Mouse (Mus musculus) stomach, postnatal 0 days (tissue): ENCODE results near the gene Afap1l2. TPM values are rescaled to one million over a fixed set of nuclear protein-coding genes. Genes with fewer than 3 reads are reported as not detected.

Experiments
- ATAC-seq: fragments of 200-750 bp; cut with Nextera tagmentation; 2 replicates; pipeline ENCODE4 v1.8.0; 2017; ENCODE audit not compliant: low FRiP score, low TSS enrichment
- DNase-seq: peaks from one replicate; pipeline ENCODE4 v3.0.0-alpha.2; 2016; ENCODE audit warnings: low spot score
- H3K27ac ChIP-seq: fragments of 300-500 bp; sonication (generic); replicated peaks from 2 replicates; pipeline ENCODE4 v1.5.1; 2014; ENCODE audit warnings: mild to moderate bottlenecking, control low read depth
- H3K27me3 ChIP-seq: fragments of 300-500 bp; sonication (generic); 2 replicates; pipeline ENCODE4 v1.6.1; 2014; ENCODE audit warnings: low read length; ENCODE audit not compliant: control insufficient read depth, insufficient read depth
- H3K36me3 ChIP-seq: fragments of 300-500 bp; sonication (generic); 2 replicates; pipeline ENCODE4 v1.6.1; 2014; ENCODE audit warnings: low read length, mixed read lengths; ENCODE audit not compliant: control insufficient read depth, insufficient read depth
- H3K4me1 ChIP-seq: fragments of 300-500 bp; sonication (generic); replicated peaks from 2 replicates; pipeline ENCODE4 v1.6.1; 2014; ENCODE audit warnings: antibody characterized with exemption; ENCODE audit not compliant: control insufficient read depth, insufficient read depth
- H3K4me2 ChIP-seq: fragments of 300-500 bp; sonication (generic); replicated peaks from 2 replicates; pipeline ENCODE4 v1.6.1; 2014; ENCODE audit warnings: low read depth, mild to moderate bottlenecking, control low read depth, moderate library complexity
- H3K4me3 ChIP-seq: fragments of 300-500 bp; sonication (generic); 2 replicates; pipeline ENCODE4 v1.5.1; 2014; ENCODE audit warnings: low read depth, low read length, control low read depth
- H3K9ac ChIP-seq: fragments of 300-500 bp; sonication (generic); 2 replicates; pipeline ENCODE4 v1.6.1; 2014; ENCODE audit warnings: mild to moderate bottlenecking, low read length, control low read depth, mixed read lengths
- H3K9me3 ChIP-seq: fragments of 300-500 bp; sonication (generic); 2 replicates; pipeline ENCODE4 v1.6.1; 2016; ENCODE audit warnings: low read length; ENCODE audit not compliant: control insufficient read depth
- CTCF ChIP-seq: IDR thresholded peaks from 2 replicates; pipeline ENCODE4 v1.5.1; 2016; ENCODE audit warnings: antibody characterized with exemption, low read depth, mild to moderate bottlenecking, moderate library complexity
- EP300 ChIP-seq: optimal IDR thresholded peaks from 2 replicates; pipeline ENCODE3; 2016; ENCODE audit warnings: antibody characterized with exemption
- WGBS: fragments of 180-500 bp; shearing (Covaris S2); extraction: QIAGEN DNeasy Blood & Tissue Kit; methylation state at CpG from one replicate; pipeline ENCODE4 v1.1.7; 2014; 5-methylcytosine and 5-hydroxymethylcytosine counted together
- polyA plus RNA-seq: library from polyadenylated mRNA; unstranded; fragments of >200 nt; fragmentation: Nextera tagmentation; extraction: Ambion mirVana; gene quantifications from 2 replicates; pipeline ENCODE4 v1.2.1, GENCODE M21; 2015

Gene Afap1l2
- polyA plus RNA-seq, 1 experiment from 2014 or later: 9.0 TPM

DNA sequence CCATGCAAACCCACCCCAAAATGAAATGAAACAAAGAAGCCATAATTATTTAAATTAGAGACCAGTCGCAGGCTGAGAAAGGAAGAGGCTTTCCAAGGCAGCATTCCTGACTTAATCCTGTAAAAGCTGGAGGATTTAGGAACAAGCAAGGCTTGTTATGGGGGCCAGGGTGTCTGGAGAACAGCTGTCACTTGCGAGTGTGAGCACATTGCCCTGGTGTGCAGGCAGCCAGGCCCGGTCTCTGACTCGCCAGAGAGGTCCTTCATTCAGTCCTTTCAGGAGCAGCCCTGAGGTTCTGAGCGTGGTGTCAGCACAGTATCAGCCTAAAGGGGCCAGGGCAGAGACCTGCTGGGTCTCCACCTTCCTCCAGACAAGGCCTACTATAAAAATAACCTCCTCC is 119.4 kb downstream of the Afap1l2 start:
- Histone ChIP-seq H3K4me3 (no peak overlapping the region), H3K9me3 (no peaks in the 10 kb centered on the region), H3K27me3 (no peaks in the 10 kb centered on the region), H3K36me3 (no peaks in the 10 kb centered on the region), H3K9ac (no peak overlapping the region), H3K4me1 (no peaks in the 10 kb centered on the region), H3K4me2 (no peak overlapping the region), H3K27ac (peak overlapping the region; percentile 65; the same call in 1 of the 2 replicates)
- WGBS: 34% methylated on average over 5 of the region's 5 CpGs
- DNase-seq (no peak), ATAC-seq (no peak)
- TF ChIP-seq EP300 (no peak), CTCF (no peak)

DNA sequence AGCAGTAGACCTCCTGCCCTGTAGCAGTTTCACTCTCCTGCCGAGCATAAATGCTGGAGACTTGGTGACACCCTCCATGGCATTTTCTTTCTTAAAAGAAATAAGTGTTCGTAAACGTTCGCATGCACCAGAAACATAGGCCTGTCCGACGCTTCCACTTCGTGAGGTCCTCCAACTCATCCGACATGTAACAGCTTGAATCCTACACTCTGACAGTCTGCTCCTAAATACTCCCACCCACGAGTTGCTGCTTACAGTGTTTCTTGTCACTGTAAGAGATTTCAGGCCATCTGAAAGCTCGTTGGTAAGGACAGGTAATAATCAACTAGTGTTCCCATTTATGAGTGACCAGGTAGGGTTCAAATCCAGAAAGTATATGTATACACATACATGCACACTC is 120.1 kb downstream of the Afap1l2 start:
- no peak for TF ChIP-seq EP300
- no peak for TF ChIP-seq CTCF
- Histone ChIP-seq H3K4me2 (no peak overlapping the region), H3K36me3 (no peaks in the 10 kb centered on the region), H3K4me3 (no peak overlapping the region), H3K9me3 (no peaks in the 10 kb centered on the region), H3K27me3 (no peaks in the 10 kb centered on the region), H3K4me1 (no peaks in the 10 kb centered on the region), H3K27ac (no peak overlapping the region), H3K9ac (no peak overlapping the region)
- 49% methylated on average over 10 of the region's 10 CpGs for WGBS
- no peak for ATAC-seq
- DNase-seq: no peak

DNA sequence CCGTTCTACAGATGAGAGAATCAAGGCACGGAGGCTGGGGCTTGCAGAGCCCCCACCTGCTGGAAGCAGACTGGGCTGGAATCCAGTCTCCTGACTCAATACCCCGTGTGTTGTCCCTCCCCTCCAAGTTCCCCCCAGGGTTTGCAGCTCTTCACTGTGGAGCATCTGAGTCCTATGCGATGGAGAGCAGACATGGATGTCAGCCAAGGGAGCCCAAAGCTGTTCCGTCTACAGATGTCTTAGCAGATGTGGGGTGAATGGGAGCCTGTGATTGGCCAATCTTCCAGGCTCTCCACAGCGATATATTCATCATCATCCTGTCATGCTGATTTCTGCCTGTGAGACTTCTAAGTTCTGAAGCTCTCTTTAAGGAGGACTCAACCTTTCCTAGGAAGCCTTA is 130.7 kb downstream of the Afap1l2 start:
- Histone ChIP-seq H3K36me3 (no peaks in the 10 kb centered on the region), H3K27me3 (peaks cover 9% of the 10 kb centered on the region; the same call in 1 of the 2 replicates), H3K4me2 (no peak overlapping the region), H3K9me3 (no peaks in the 10 kb centered on the region), H3K9ac (no peak overlapping the region), H3K4me3 (no peak overlapping the region), H3K4me1 (no peaks in the 10 kb centered on the region; the same call in 1 of the 2 replicates), H3K27ac (no peak overlapping the region)
- no peak for TF ChIP-seq EP300
- no peak for TF ChIP-seq CTCF
- ATAC-seq (no peak), DNase-seq (no peak)
- 50% methylated on average over 6 of the region's 6 CpGs for WGBS

DNA sequence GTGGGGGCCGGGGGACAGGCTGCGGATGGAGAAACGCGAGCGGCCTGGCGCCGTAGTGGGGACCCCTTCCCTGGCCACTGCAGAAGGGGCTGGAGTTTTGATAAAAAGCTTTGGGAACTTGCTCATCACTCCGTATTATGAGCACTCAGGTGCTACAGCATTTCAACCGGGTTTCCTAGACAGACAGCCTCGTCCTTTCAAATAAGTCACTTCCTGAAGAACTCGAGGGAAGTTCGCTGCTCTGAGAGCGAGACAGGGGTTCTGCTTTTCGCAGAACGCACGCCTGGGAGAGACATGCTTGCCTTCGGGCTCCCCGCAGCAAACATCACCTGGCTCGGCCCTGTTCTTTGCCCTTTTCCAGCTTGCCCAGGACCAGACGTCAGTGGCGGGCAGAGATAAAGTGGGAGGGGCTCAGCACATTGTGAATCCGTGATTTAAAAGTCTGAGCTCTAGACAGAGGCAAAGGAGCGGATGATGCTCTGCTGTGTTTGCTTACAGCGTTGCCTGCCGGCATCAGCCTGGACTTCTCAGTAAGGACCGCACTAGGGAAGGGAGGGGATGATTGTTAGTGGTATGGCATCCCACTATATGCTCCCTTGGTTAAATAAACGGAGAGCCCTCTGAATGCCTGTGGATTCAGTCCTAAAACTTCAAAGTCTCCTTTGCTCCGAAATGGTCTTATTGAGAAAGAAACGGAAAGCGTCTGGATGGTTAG is 133.3 kb downstream of the Afap1l2 start:
- ATAC-seq (peak; percentile 43; the same call in 1 of the 2 replicates), DNase-seq (peak; percentile 31)
- Histone ChIP-seq H3K4me2 (peak overlapping the region; percentile 89), H3K36me3 (no peaks in the 10 kb centered on the region), H3K27ac (no peak overlapping the region), H3K4me1 (no peaks in the 10 kb centered on the region; the same call in 1 of the 2 replicates), H3K27me3 (peaks cover 9% of the 10 kb centered on the region; the same call in 1 of the 2 replicates), H3K4me3 (peak overlapping the region; percentile 43), H3K9ac (peak overlapping the region; percentile 27), H3K9me3 (no peaks in the 10 kb centered on the region)
- WGBS: 8% methylated on average over 30 of the region's 30 CpGs
- TF ChIP-seq EP300 (no peak), CTCF (no peak)

DNA sequence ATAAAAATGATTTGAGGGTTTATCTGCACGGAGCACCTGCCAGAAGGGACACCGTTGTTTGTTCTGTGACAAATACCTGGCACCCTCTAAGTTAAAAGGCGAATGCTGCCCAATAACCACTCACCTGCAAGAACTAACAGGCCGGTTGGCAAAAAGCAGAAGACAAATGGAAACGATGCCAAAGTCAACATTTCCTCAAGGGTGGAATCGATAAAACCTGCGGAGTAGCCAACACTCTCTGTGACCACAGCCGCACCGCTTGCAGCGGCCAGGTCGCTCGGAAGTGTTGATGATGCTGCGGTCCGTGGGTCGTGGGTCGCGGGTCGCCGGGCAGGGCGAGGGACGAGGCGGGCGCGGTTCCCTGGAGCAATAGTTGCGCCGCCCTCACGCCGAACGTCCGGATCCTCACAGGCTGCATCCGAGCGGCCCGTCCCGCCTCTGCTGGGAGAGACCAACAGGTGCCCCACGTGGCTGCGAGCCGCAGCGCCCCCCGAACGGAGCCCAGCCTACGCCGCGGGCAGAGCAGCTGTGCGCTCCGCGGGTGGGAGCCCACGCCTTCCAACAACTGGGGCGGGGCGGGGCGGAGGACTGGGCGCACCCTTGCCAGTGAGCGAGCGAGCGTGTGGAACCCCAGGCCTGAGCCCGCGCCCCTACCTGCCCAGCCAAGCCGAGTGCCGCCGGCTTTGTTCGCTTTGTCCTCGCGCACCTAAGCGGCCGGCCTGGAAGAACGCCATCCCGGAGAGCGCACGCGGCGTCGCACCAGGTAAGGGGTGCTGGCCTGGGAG is 134.0 kb downstream of the Afap1l2 start, which contains the start of gene Vwa2:
Vwa2 (plus strand) TSS at position 434 of the 785 bp plus-strand sequence.
- no peaks in the 10 kb centered on the region for H3K36me3 ChIP-seq
- ATAC-seq (peak; percentile 65), DNase-seq (peak; percentile 71)
- no peak for TF ChIP-seq EP300
- no peak; the same call in 1 of the 2 replicates for TF ChIP-seq CTCF
- peaks cover 9% of the 10 kb centered on the region; the same call in 1 of the 2 replicates for H3K27me3 ChIP-seq
- peak within 1 kb of the TSS; percentile 27 for H3K9ac ChIP-seq
- H3K9me3 ChIP-seq: no peaks in the 10 kb centered on the region
- 2% methylated on average over 58 of the region's 71 CpGs for WGBS
- H3K27ac ChIP-seq: no peak within 1 kb of the TSS
- peak within 1 kb of the TSS; percentile 89 for H3K4me2 ChIP-seq
- H3K4me1 ChIP-seq: no peaks in the 10 kb centered on the region
- H3K4me3 ChIP-seq: peak within 1 kb of the TSS; percentile 43

DNA sequence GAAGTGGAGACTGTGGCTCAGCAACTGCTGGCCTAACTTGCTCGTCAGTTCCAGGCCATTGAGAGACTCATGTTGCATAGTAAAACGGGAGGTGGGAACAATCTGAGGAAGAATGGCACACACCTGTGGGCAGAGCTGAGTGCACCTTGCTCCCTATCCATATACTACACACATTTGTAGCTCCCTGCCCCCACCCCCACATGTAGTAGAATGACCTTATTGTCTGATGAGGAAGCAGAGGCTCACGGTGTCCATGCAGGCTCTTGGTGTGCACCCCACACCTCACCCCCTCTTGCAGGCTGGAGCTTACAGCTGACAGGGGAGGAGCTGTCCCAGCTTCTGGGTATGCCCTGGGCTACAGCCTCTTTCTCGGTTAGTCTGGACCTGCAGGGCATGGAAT is 140.3 kb downstream of the Afap1l2 start:
- no peak for ATAC-seq
- no peak overlapping the region for H3K4me2 ChIP-seq
- no peaks in the 10 kb centered on the region for H3K36me3 ChIP-seq
- H3K4me1 ChIP-seq: no peaks in the 10 kb centered on the region
- DNase-seq: no peak
- no peaks in the 10 kb centered on the region; the same call in 1 of the 2 replicates for H3K27me3 ChIP-seq
- H3K27ac ChIP-seq: no peak overlapping the region
- TF ChIP-seq CTCF (no peak), EP300 (no peak)
- 70% methylated on average over 4 of the region's 4 CpGs for WGBS
- no peak overlapping the region for H3K4me3 ChIP-seq
- no peaks in the 10 kb centered on the region for H3K9me3 ChIP-seq
- no peak overlapping the region for H3K9ac ChIP-seq

Other genes starting within 250 kb of the Afap1l2 start
- 9.1 and 13.4 TPM in 2 replicates for gene Ccdc186, start 186.0 kb downstream of the Afap1l2 start, polyA plus RNA-seq
- 1.2 and 1.7 TPM in 2 replicates for gene Tdrd1, start 182.0 kb downstream of the Afap1l2 start, polyA plus RNA-seq
- gene Vwa2, start 134.0 kb downstream of the Afap1l2 start, polyA plus RNA-seq: 0.99 and 1.0 TPM in 2 replicates